In genomic region chr17:26693424-26693823, GRCm38 (mm10) we compare ENCODE assay signal across 12 mouse cellular contexts. TPM values are rescaled to one million over a fixed set of nuclear protein-coding genes. Genes with fewer than 3 reads are reported as not detected.
DNase-seq lines count a peak whose midpoint lies in the region; ATAC-seq and TF ChIP-seq lines count a peak whose summit lies in the region.
"Had no signal": no experiment of that assay in that cellular context is flagged by ENCODE, and none has a peak within 500 bp of the region (broad histone marks: within the 10 kb centered on the region; RNA-seq: fewer than 3 reads in every experiment).

No protein-coding gene starts in this region.

- no peaks in the 10 kb centered on the region for H3K27me3 ChIP-seq in heart, embryonic 13.5 days (replicated peaks)
- H3K27me3 ChIP-seq in heart, embryonic 11.5 days (ENCODE audit: control insufficient read depth, insufficient read depth, low read length), result no peaks in the 10 kb centered on the region
- H3K27me3 ChIP-seq in liver, embryonic 16.5 days (ENCODE audit: control insufficient read depth, insufficient read depth, low read depth, low read length), result no peaks in the 10 kb centered on the region
- H3K27me3 ChIP-seq in stomach, postnatal 0 days (ENCODE audit: control insufficient read depth, insufficient read depth, low read length), result no peaks in the 10 kb centered on the region
- H3K27me3 ChIP-seq: embryonic facial prominence, embryonic 12.5 days; limb, embryonic 12.5 days had no signal

- TF ChIP-seq EP300 in stomach, postnatal 0 days (optimal IDR thresholded peaks at IDR 0.05), result no peak

- 79% methylated on average over 7 of the region's 7 CpGs for WGBS in heart, embryonic 13.5 days
- whole genome bisulfite sequencing in heart, embryonic 11.5 days (ENCODE audit: insufficient replicate concordance), result 79% methylated on average over 7 of the region's 7 CpGs
- WGBS in liver, embryonic 16.5 days (ENCODE audit: insufficient replicate concordance), result 75% methylated on average over 7 of the region's 7 CpGs
- 69% methylated on average over 7 of the region's 7 CpGs for WGBS in stomach, postnatal 0 days

- peaks cover 48% of the 10 kb centered on the region for H3K4me1 ChIP-seq in heart, embryonic 13.5 days
- H3K4me1 ChIP-seq in heart, embryonic 11.5 days (ENCODE audit: control insufficient read depth, insufficient read depth, low read length), result peaks cover 22% of the 10 kb centered on the region
- peaks cover 6% of the 10 kb centered on the region for H3K4me1 ChIP-seq in liver, embryonic 16.5 days (ENCODE audit: control insufficient read depth, low read depth, low read length)
- H3K4me1 ChIP-seq in stomach, postnatal 0 days (replicated peaks; ENCODE audit: control insufficient read depth, insufficient read depth), result no peaks in the 10 kb centered on the region
- H3K4me1 ChIP-seq: midbrain, embryonic 10.5 days had no signal

- no peak overlapping the region for H3K4me2 ChIP-seq in heart, embryonic 13.5 days
- no peak overlapping the region for H3K4me2 ChIP-seq in heart, embryonic 11.5 days
- H3K4me2 ChIP-seq in liver, embryonic 16.5 days (ENCODE audit: low read depth, low read length), result no peak overlapping the region
- H3K4me2 ChIP-seq in stomach, postnatal 0 days (replicated peaks; ENCODE audit: low read depth), result no peak overlapping the region
- H3K4me2 ChIP-seq: embryonic facial prominence, embryonic 12.5 days; limb, embryonic 12.5 days had no signal

- H3K36me3 ChIP-seq in heart, embryonic 13.5 days, result peaks cover 37% of the 10 kb centered on the region
- H3K36me3 ChIP-seq in heart, embryonic 11.5 days (ENCODE audit: control insufficient read depth, insufficient read depth, low read length), result peaks cover 7% of the 10 kb centered on the region; the same call in 1 of the 2 replicates
- H3K36me3 ChIP-seq in liver, embryonic 16.5 days (ENCODE audit: control insufficient read depth, insufficient read depth), result peaks cover 8% of the 10 kb centered on the region
- peaks cover 10% of the 10 kb centered on the region for H3K36me3 ChIP-seq in stomach, postnatal 0 days (ENCODE audit: control insufficient read depth, insufficient read depth, low read length)

- no peak for DNase-seq in cerebellum, postnatal 14 days
- DNase-seq in liver, result no peak
- no peak for DNase-seq in stomach, postnatal 0 days (ENCODE audit: low spot score)
- no peak for DNase-seq in layer of hippocampus, adult 9-11 months

- no peaks in the 10 kb centered on the region for H3K9me3 ChIP-seq in heart, embryonic 13.5 days
- no peaks in the 10 kb centered on the region for H3K9me3 ChIP-seq in heart, embryonic 11.5 days (replicated peaks; ENCODE audit: control insufficient read depth, low read length)
- H3K9me3 ChIP-seq in liver, embryonic 16.5 days (replicated peaks; ENCODE audit: control insufficient read depth, low read length), result no peaks in the 10 kb centered on the region
- H3K9me3 ChIP-seq in stomach, postnatal 0 days (ENCODE audit: control insufficient read depth, low read length), result no peaks in the 10 kb centered on the region
- H3K9me3 ChIP-seq: embryonic facial prominence, embryonic 12.5 days; limb, embryonic 12.5 days; midbrain, embryonic 10.5 days had no signal

- H3K4me3 ChIP-seq in heart, embryonic 13.5 days, result no peak overlapping the region
- no peak overlapping the region for H3K4me3 ChIP-seq in heart, embryonic 11.5 days (ENCODE audit: low read depth, low read length)
- H3K4me3 ChIP-seq in liver, embryonic 16.5 days (ENCODE audit: low read depth, low read length), result no peak overlapping the region
- no peak overlapping the region for H3K4me3 ChIP-seq in stomach, postnatal 0 days (ENCODE audit: low read depth, low read length)
- H3K4me3 ChIP-seq: embryonic facial prominence, embryonic 12.5 days; limb, embryonic 12.5 days; midbrain, embryonic 10.5 days had no signal

- H3K9ac ChIP-seq in heart, embryonic 13.5 days, result peak overlapping the region; percentile 28; the same call in 1 of the 2 replicates
- H3K9ac ChIP-seq in heart, embryonic 11.5 days (ENCODE audit: low read depth, low read length), result no peak overlapping the region
- no peak overlapping the region for H3K9ac ChIP-seq in liver, embryonic 16.5 days (ENCODE audit: low read depth, low read length)
- no peak overlapping the region for H3K9ac ChIP-seq in stomach, postnatal 0 days (ENCODE audit: low read length)
- H3K9ac ChIP-seq: embryonic facial prominence, embryonic 12.5 days; limb, embryonic 12.5 days had no signal

- no peak overlapping the region for H3K27ac ChIP-seq in heart, embryonic 13.5 days (replicated peaks)
- no peak overlapping the region for H3K27ac ChIP-seq in heart, embryonic 11.5 days (ENCODE audit: low read depth, low read length)
- H3K27ac ChIP-seq in liver, embryonic 16.5 days (ENCODE audit: low read length), result no peak overlapping the region
- H3K27ac ChIP-seq in stomach, postnatal 0 days (replicated peaks), result 0 out of 2 replicates have a peak overlapping the region, but pooled peaks have one; percentile 4
- H3K27ac ChIP-seq: embryonic facial prominence, embryonic 12.5 days; limb, embryonic 12.5 days; midbrain, embryonic 10.5 days had no signal

- no peak for TF ChIP-seq CTCF in stomach, postnatal 0 days (IDR thresholded peaks at IDR 0.05; ENCODE audit: low read depth)

- peak; percentile 71; the same call in 1 of the 2 replicates for ATAC-seq in cerebellum, adult (ENCODE audit: insufficient number of reproducible peaks, low FRiP score, low TSS enrichment)
- ATAC-seq in heart, embryonic 13.5 days (ENCODE audit: extremely low read depth, insufficient number of reproducible peaks, low FRiP score, low TSS enrichment), result no peak
- no peak for ATAC-seq in heart, embryonic 11.5 days (replicated peaks; ENCODE audit: insufficient number of reproducible peaks, low FRiP score, low TSS enrichment)
- peak; percentile 21; the same call in 1 of the 2 replicates for ATAC-seq in liver, embryonic 16.5 days (ENCODE audit: low read depth)
- ATAC-seq in stomach, postnatal 0 days (ENCODE audit: low FRiP score, low TSS enrichment), result no peak
- ATAC-seq: inflammation-experienced regulatory T-cells, adult 6 months had no signal

RNA-seq across cellular contexts. Expression of gene Crebrf, which starts 22.0 kb away (rescaled TPM):
- 9.4 and 10.2 TPM in 2 replicates for polyA plus RNA-seq in heart, embryonic 13.5 days (2015; fragmentation: Nextera tagmentation; extraction: Ambion mirVana)
- polyA plus RNA-seq in heart, embryonic 11.5 days (2014; fragmentation: Nextera tagmentation; extraction: Ambion mirVana), result 3.8 and 4.6 TPM in 2 replicates
- polyA plus RNA-seq in liver, embryonic 16.5 days (2015; fragmentation: Nextera tagmentation; extraction: Ambion mirVana), result 4.0 and 5.9 TPM in 2 replicates
- polyA plus RNA-seq in stomach, postnatal 0 days (2015; fragmentation: Nextera tagmentation; extraction: Ambion mirVana), result 6.1 and 9.3 TPM in 2 replicates

RNA-seq across cellular contexts. Expression of gene Atp6v0e, which starts 30.4 kb away (rescaled TPM):
- polyA plus RNA-seq in heart, embryonic 13.5 days (2015; fragmentation: Nextera tagmentation; extraction: Ambion mirVana), result 187 and 228 TPM in 2 replicates
- 189 and 204 TPM in 2 replicates for polyA plus RNA-seq in heart, embryonic 11.5 days (2014; fragmentation: Nextera tagmentation; extraction: Ambion mirVana)
- 136 and 143 TPM in 2 replicates for polyA plus RNA-seq in liver, embryonic 16.5 days (2015; fragmentation: Nextera tagmentation; extraction: Ambion mirVana)
- 334 and 340 TPM in 2 replicates for polyA plus RNA-seq in stomach, postnatal 0 days (2015; fragmentation: Nextera tagmentation; extraction: Ambion mirVana)

Comparison
In these comparisons a context has a peak if more than half of its experiments do, and no peak if none do; other contexts are left out.
1. ATAC-seq: peak in cerebellum, adult (single experiment) and liver, embryonic 16.5 days (single experiment); none in heart, embryonic 13.5 days (single experiment), heart, embryonic 11.5 days (single experiment) and stomach, postnatal 0 days (single experiment).